Mouse (Mus musculus) testis, adult 2 months (tissue): ENCODE data around the gene Srarp.

Experiments
- CTCF ChIP-seq: fragments of 200-500 bp; IDR thresholded peaks from 2 replicates; pipeline ENCODE4 v1.5.1; 2012; ENCODE audit warnings: low read depth, mild to moderate bottlenecking, inconsistent platforms, low read length, moderate library complexity; ENCODE audit not compliant: control insufficient read depth, insufficient read depth, insufficient replicate concordance
- POLR2A ChIP-seq: fragments of 200-500 bp; IDR thresholded peaks from 2 replicates; pipeline ENCODE4 v1.6.1; 2012; ENCODE audit warnings: low read depth, mild to moderate bottlenecking, inconsistent platforms, low read length, moderate library complexity; ENCODE audit not compliant: control insufficient read depth

DNA sequence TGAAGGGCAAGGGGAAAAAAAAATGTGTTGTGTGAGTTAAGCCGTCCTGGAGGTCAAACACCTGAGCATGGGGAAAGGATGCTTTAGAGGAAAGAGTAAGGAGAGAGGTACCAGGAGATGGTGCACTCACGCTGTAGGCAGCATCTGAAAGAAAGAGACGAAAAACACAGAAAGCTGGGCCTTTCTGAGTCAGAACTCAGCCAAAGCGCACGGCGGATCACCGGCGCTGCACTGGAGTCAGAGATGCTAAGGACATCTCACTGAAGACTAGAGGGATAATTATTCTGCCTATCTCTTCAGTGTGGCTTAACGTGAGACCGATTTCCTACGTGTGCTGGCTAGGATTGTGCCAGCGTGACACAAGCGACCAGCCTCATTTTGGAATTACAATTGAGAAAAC is 8.0 kb downstream of the Srarp start:
- TF ChIP-seq CTCF (no peak), POLR2A (no peak)
